Mouse (Mus musculus): ENCODE results near the gene Tspan11. TPM values are rescaled to one million over a fixed set of nuclear protein-coding genes. Genes with fewer than 3 reads are reported as not detected.

Tspan11 gene
- total and polyA plus RNA-seq, 3 experiments = 0.05 TPM; not detected in 2

DNA sequence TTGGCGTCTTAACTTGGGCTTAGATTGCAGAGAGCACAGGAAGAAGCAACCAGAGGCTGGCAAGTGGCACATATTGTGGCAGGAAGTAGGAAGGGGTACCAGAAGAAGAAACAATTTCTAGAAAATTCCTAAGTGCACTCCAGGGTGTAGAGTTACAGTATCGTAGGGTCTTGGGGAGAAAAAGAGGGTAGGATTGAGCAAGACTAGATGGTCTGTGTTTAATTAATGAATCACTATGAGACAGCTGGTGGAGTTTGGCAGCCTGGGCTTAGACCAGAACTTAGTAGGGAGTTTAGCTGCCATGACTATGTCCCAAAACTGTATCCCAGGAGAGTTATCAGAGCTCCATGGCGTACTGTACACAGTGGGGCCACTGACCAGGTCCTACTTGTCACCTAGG, 1.2 kb downstream of the Tspan11 start:
- H3K9me3 ChIP-seq (replicated peaks) = peaks cover 86% of the 10 kb centered on the region
- no peaks in the 10 kb centered on the region for H3K36me3 ChIP-seq (replicated peaks)
- no peak for TF ChIP-seq GATA1 (IDR thresholded peaks at IDR 0.05; ENCODE audit: borderline replicate concordance, low read length)
- TF ChIP-seq POLR2AphosphoS5 (IDR thresholded peaks at IDR 0.05; ENCODE audit: insufficient replicate concordance, low read depth, low read length) = no peak
- no peak for TF ChIP-seq GATA2 (IDR thresholded peaks at IDR 0.05; ENCODE audit: borderline replicate concordance, low read depth, low read length)
- TF ChIP-seq TAL1 (conservative IDR thresholded peaks at IDR 0.05; ENCODE audit: low read depth, low read length) = no peak
- no peak for TF ChIP-seq CTCF (IDR thresholded peaks at IDR 0.05; ENCODE audit: low read depth, low read length)
- no peaks in the 10 kb centered on the region for H3K4me1 ChIP-seq (ENCODE audit: insufficient read depth, low read depth, low read length)
- ATAC-seq (ENCODE audit: extremely low read depth, insufficient number of reproducible peaks, low FRiP score, poor library complexity, severe bottlenecking) = no peak
- H3K4me3 ChIP-seq (ENCODE audit: low read depth, low read length) = no peak overlapping the region
- no peaks in the 10 kb centered on the region for H3K27me3 ChIP-seq (ENCODE audit: insufficient read depth, low read length)
- DNase-seq (ENCODE audit: low spot score) = no peak

- H3K4me3 ChIP-seq (ENCODE audit: low read depth, low read length) = no peak overlapping the region
- H3K4me1 ChIP-seq (ENCODE audit: insufficient read depth, low read depth, low read length) = no peaks in the 10 kb centered on the region
- ATAC-seq (ENCODE audit: extremely low read depth, insufficient number of reproducible peaks, low FRiP score, poor library complexity, severe bottlenecking) (no peak), DNase-seq (ENCODE audit: low spot score) (no peak)
- no peaks in the 10 kb centered on the region for H3K36me3 ChIP-seq (replicated peaks)
- H3K9me3 ChIP-seq (replicated peaks) = peaks cover 91% of the 10 kb centered on the region
- TF ChIP-seq POLR2AphosphoS5 (IDR thresholded peaks at IDR 0.05; ENCODE audit: insufficient replicate concordance, low read depth, low read length) (no peak), CTCF (IDR thresholded peaks at IDR 0.05; ENCODE audit: low read depth, low read length) (no peak)
- no peaks in the 10 kb centered on the region for H3K27me3 ChIP-seq (ENCODE audit: insufficient read depth, low read length)
Observed at GRCm38 (mm10) chr6:127893611-127894010, 6.2 kb downstream of the Tspan11 start.

- TF ChIP-seq POLR2AphosphoS5 (IDR thresholded peaks at IDR 0.05; ENCODE audit: insufficient replicate concordance, low read depth, low read length) (no peak), CTCF (IDR thresholded peaks at IDR 0.05; ENCODE audit: low read depth, low read length) (no peak), TAL1 (conservative IDR thresholded peaks at IDR 0.05; ENCODE audit: low read depth, low read length) (no peak), GATA2 (IDR thresholded peaks at IDR 0.05; ENCODE audit: borderline replicate concordance, low read depth, low read length) (no peak), GATA1 (IDR thresholded peaks at IDR 0.05; ENCODE audit: borderline replicate concordance, low read length) (no peak)
- Histone ChIP-seq H3K9me3 (replicated peaks) (peaks cover 90% of the 10 kb centered on the region), H3K36me3 (replicated peaks) (no peaks in the 10 kb centered on the region), H3K27me3 (ENCODE audit: insufficient read depth, low read length) (no peaks in the 10 kb centered on the region), H3K4me3 (ENCODE audit: low read depth, low read length) (no peak overlapping the region; the same call in 1 of the 2 replicates), H3K4me1 (ENCODE audit: insufficient read depth, low read depth, low read length) (no peaks in the 10 kb centered on the region)
- DNase-seq (ENCODE audit: low spot score) (no peak), ATAC-seq (ENCODE audit: extremely low read depth, insufficient number of reproducible peaks, low FRiP score, poor library complexity, severe bottlenecking) (no peak)
Observed at GRCm38 (mm10) chr6:127894999-127895398, 7.6 kb downstream of the Tspan11 start.

GRCm38 (mm10) chr6:127896425-127896824, 9.0 kb downstream of the Tspan11 start:
- Histone ChIP-seq H3K4me1 (ENCODE audit: insufficient read depth, low read depth, low read length) (no peaks in the 10 kb centered on the region), H3K9me3 (replicated peaks) (peaks cover 92% of the 10 kb centered on the region), H3K36me3 (replicated peaks) (no peaks in the 10 kb centered on the region), H3K27me3 (ENCODE audit: insufficient read depth, low read length) (no peaks in the 10 kb centered on the region), H3K4me3 (ENCODE audit: low read depth, low read length) (no peak overlapping the region)
- DNase-seq (ENCODE audit: low spot score) = no peak
- ATAC-seq (ENCODE audit: extremely low read depth, insufficient number of reproducible peaks, low FRiP score, poor library complexity, severe bottlenecking) = no peak
- TF ChIP-seq POLR2AphosphoS5 (IDR thresholded peaks at IDR 0.05; ENCODE audit: insufficient replicate concordance, low read depth, low read length) (no peak), GATA1 (IDR thresholded peaks at IDR 0.05; ENCODE audit: borderline replicate concordance, low read length) (no peak), CTCF (IDR thresholded peaks at IDR 0.05; ENCODE audit: low read depth, low read length) (no peak), TAL1 (conservative IDR thresholded peaks at IDR 0.05; ENCODE audit: low read depth, low read length) (no peak), GATA2 (IDR thresholded peaks at IDR 0.05; ENCODE audit: borderline replicate concordance, low read depth, low read length) (no peak)

- TF ChIP-seq GATA2 (IDR thresholded peaks at IDR 0.05; ENCODE audit: borderline replicate concordance, low read depth, low read length) = no peak
- TF ChIP-seq TAL1 (conservative IDR thresholded peaks at IDR 0.05; ENCODE audit: low read depth, low read length) = no peak
- Histone ChIP-seq H3K27me3 (ENCODE audit: insufficient read depth, low read length) (no peaks in the 10 kb centered on the region), H3K4me1 (ENCODE audit: insufficient read depth, low read depth, low read length) (no peaks in the 10 kb centered on the region), H3K36me3 (replicated peaks) (no peaks in the 10 kb centered on the region), H3K4me3 (ENCODE audit: low read depth, low read length) (no peak overlapping the region), H3K9me3 (replicated peaks) (peaks cover 90% of the 10 kb centered on the region)
- ATAC-seq (ENCODE audit: extremely low read depth, insufficient number of reproducible peaks, low FRiP score, poor library complexity, severe bottlenecking) (no peak), DNase-seq (ENCODE audit: low spot score) (no peak)
Observed at GRCm38 (mm10) chr6:127897342-127897741, 10.0 kb downstream of the Tspan11 start.

DNA sequence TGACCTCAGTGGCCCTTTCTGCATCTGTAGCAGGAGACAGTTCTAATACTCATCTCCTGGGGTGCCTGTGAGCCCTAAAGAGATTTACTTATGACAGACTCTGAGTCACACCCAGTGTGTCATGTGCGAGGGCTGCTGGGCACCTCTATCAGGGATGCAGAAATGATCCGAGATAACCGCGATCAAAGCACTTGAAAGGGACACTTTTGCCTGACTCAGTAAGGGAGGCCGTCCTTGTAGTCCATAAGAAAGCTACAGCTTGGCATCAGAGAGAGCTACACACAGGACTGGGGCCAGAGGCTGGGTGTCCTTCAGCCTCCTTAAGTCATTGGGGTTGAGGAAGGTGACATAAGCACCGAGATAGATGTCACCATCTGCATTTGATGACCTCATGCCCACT, 12.7 kb downstream of the Tspan11 start:
- no peak for ATAC-seq (ENCODE audit: extremely low read depth, insufficient number of reproducible peaks, low FRiP score, poor library complexity, severe bottlenecking)
- Histone ChIP-seq H3K36me3 (replicated peaks) (no peaks in the 10 kb centered on the region), H3K9me3 (replicated peaks) (peaks cover 89% of the 10 kb centered on the region), H3K27me3 (ENCODE audit: insufficient read depth, low read length) (no peaks in the 10 kb centered on the region), H3K4me1 (ENCODE audit: insufficient read depth, low read depth, low read length) (no peaks in the 10 kb centered on the region), H3K4me3 (ENCODE audit: low read depth, low read length) (no peak overlapping the region)
- DNase-seq (ENCODE audit: low spot score) = no peak
- TF ChIP-seq POLR2AphosphoS5 (IDR thresholded peaks at IDR 0.05; ENCODE audit: insufficient replicate concordance, low read depth, low read length) (no peak), GATA2 (IDR thresholded peaks at IDR 0.05; ENCODE audit: borderline replicate concordance, low read depth, low read length) (no peak), GATA1 (IDR thresholded peaks at IDR 0.05; ENCODE audit: borderline replicate concordance, low read length) (no peak), TAL1 (conservative IDR thresholded peaks at IDR 0.05; ENCODE audit: low read depth, low read length) (no peak), CTCF (IDR thresholded peaks at IDR 0.05; ENCODE audit: low read depth, low read length) (no peak)

- no peaks in the 10 kb centered on the region for H3K4me1 ChIP-seq (ENCODE audit: insufficient read depth, low read depth, low read length)
- no peak for TF ChIP-seq GATA2 (IDR thresholded peaks at IDR 0.05; ENCODE audit: borderline replicate concordance, low read depth, low read length)
- no peak for TF ChIP-seq GATA1 (IDR thresholded peaks at IDR 0.05; ENCODE audit: borderline replicate concordance, low read length)
- no peak for TF ChIP-seq CTCF (IDR thresholded peaks at IDR 0.05; ENCODE audit: low read depth, low read length)
- no peak for TF ChIP-seq TAL1 (conservative IDR thresholded peaks at IDR 0.05; ENCODE audit: low read depth, low read length)
- no peak for TF ChIP-seq POLR2AphosphoS5 (IDR thresholded peaks at IDR 0.05; ENCODE audit: insufficient replicate concordance, low read depth, low read length)
- ATAC-seq (ENCODE audit: extremely low read depth, insufficient number of reproducible peaks, low FRiP score, poor library complexity, severe bottlenecking) = no peak
- peaks cover 83% of the 10 kb centered on the region for H3K9me3 ChIP-seq (replicated peaks)
- H3K27me3 ChIP-seq (ENCODE audit: insufficient read depth, low read length) = no peaks in the 10 kb centered on the region
- no peaks in the 10 kb centered on the region for H3K36me3 ChIP-seq (replicated peaks)
- H3K4me3 ChIP-seq (ENCODE audit: low read depth, low read length) = no peak overlapping the region
- DNase-seq (ENCODE audit: low spot score) = no peak
Observed at GRCm38 (mm10) chr6:127901261-127901660, 13.9 kb downstream of the Tspan11 start.

All from G1E (cell line).